Mouse (Mus musculus): Measurements from ENCODE around the gene Dnajb5. TPM values are rescaled to one million over a fixed set of nuclear protein-coding genes. Genes with fewer than 3 reads are reported as not detected.

The Dnajb5 gene
- 8.6 and 8.7 TPM in 2 replicates for polyA plus RNA-seq (2012; rRNA removed)

GRCm38 (mm10) chr4:42949676-42950051 is at the start of gene Dnajb5:
TSS of gene Dnajb5 (plus strand) at chr4:42949814.

GRCm38 (mm10) chr4:42916617-42917401 is 32.8 kb upstream of the Dnajb5 start, which contains the start of gene Phf24:
TSS of gene Phf24 (plus strand) at chr4:42916660.

GRCm38 (mm10) chr4:42969304-42969703 is 19.7 kb downstream of the Dnajb5 start, which contains the start of gene 1700022I11Rik:
TSS of gene 1700022I11Rik (plus strand) at chr4:42969604.

GRCm38 (mm10) chr4:43000141-43000986 is 50.8 kb downstream of the Dnajb5 start, which contains the start of gene Vcp:
TSS of gene Vcp (minus strand) at chr4:43000507.

Other genes starting within 250 kb of the Dnajb5 start
- not detected in 2 replicates for gene 4930578G10Rik, start 214.3 kb upstream of the Dnajb5 start, polyA plus RNA-seq (2012; rRNA removed)
- 3.7 and 5.9 TPM in 2 replicates for gene Ccl19, start 193.2 kb upstream of the Dnajb5 start, polyA plus RNA-seq (2012; rRNA removed)
- 130 and 161 TPM in 2 replicates for gene Ccl21a, start 175.8 kb upstream of the Dnajb5 start, polyA plus RNA-seq (2012; rRNA removed)
- gene Fam205a1, start 95.9 kb upstream of the Dnajb5 start, polyA plus RNA-seq (2012; rRNA removed): not detected in 2 replicates
- not detected in 2 replicates for gene Gm12394, start 93.0 kb upstream of the Dnajb5 start, polyA plus RNA-seq (2012; rRNA removed)
- not detected in 2 replicates for gene Fam205c, start 75.6 kb upstream of the Dnajb5 start, polyA plus RNA-seq (2012; rRNA removed)
- 3.9 and 6.2 TPM in 2 replicates for gene Phf24, start 33.2 kb upstream of the Dnajb5 start, polyA plus RNA-seq (2012; rRNA removed)
- not detected in 2 replicates for gene 1700022I11Rik, start 19.8 kb downstream of the Dnajb5 start, polyA plus RNA-seq (2012; rRNA removed)
- gene Vcp, start 50.7 kb downstream of the Dnajb5 start, polyA plus RNA-seq (2012; rRNA removed): 187 and 349 TPM in 2 replicates
- 12.6 and 15.2 TPM in 2 replicates for gene Fancg, start 60.7 kb downstream of the Dnajb5 start, polyA plus RNA-seq (2012; rRNA removed)
- 20.6 and 22.7 TPM in 2 replicates for gene Pigo, start 76.0 kb downstream of the Dnajb5 start, polyA plus RNA-seq (2012; rRNA removed)
- gene Stoml2, start 81.9 kb downstream of the Dnajb5 start, polyA plus RNA-seq (2012; rRNA removed): 105 and 125 TPM in 2 replicates
- 17.5 and 17.7 TPM in 2 replicates for gene Fam214b, start 96.4 kb downstream of the Dnajb5 start, polyA plus RNA-seq (2012; rRNA removed)
- gene Unc13b, start 109.1 kb downstream of the Dnajb5 start, polyA plus RNA-seq (2012; rRNA removed): 21.5 and 23.5 TPM in 2 replicates

Measured in ovary, adult 2 months (tissue).